Mouse (Mus musculus) cerebellum, postnatal 25 days (tissue): ENCODE measurements at regions not wholly inside any gene's neighbourhood (a gene's known extent, or its start where the extent isn't known, plus 50 kb on each side); places are given as distances from the start of the nearest gene placed in this dataset.

ENCODE experiments used
- DNase-seq, 2 experiments: peaks; one replicate each; pipeline ENCODE4 v3.0.0; 2021; ENCODE audit warnings: mixed read lengths in 2 of 2

GRCm38 (mm10) chr4:70844742-70845141 is 309.9 kb upstream of the Megf9 start:
- no peak for DNase-seq

GRCm38 (mm10) chr4:70810956-70811316 is 276.1 kb upstream of the Megf9 start:
- no peak for DNase-seq

- peak; percentile 72 to 81 for DNase-seq
Observed at GRCm38 (mm10) chr4:70810311-70810955, 275.6 kb upstream of the Megf9 start.

GRCm38 (mm10) chr4:70804925-70805342 is 270.1 kb upstream of the Megf9 start:
- peak; percentile 12 to 30 for DNase-seq

- no peak for DNase-seq
Observed at GRCm38 (mm10) chr4:70798483-70798882, 263.7 kb upstream of the Megf9 start.

GRCm38 (mm10) chr4:70797935-70798334 is 263.1 kb upstream of the Megf9 start:
- DNase-seq, result no peak

GRCm38 (mm10) chr4:70783487-70783886 is 248.7 kb upstream of the Megf9 start:
- no peak for DNase-seq

- no peak for DNase-seq
Observed at GRCm38 (mm10) chr4:70781591-70781990, 246.8 kb upstream of the Megf9 start.

GRCm38 (mm10) chr4:70776273-70776672 is 241.5 kb upstream of the Megf9 start:
- no peak for DNase-seq

GRCm38 (mm10) chr4:70743425-70743824 is 208.6 kb upstream of the Megf9 start:
- no peak for DNase-seq

- no peak for DNase-seq
Observed at GRCm38 (mm10) chr4:70742002-70742401, 207.2 kb upstream of the Megf9 start.

GRCm38 (mm10) chr4:70741121-70741520 is 206.3 kb upstream of the Megf9 start:
- no peak for DNase-seq

GRCm38 (mm10) chr4:70709126-70709689 is 174.4 kb upstream of the Megf9 start:
- no peak for DNase-seq

- no peak for DNase-seq
Observed at GRCm38 (mm10) chr4:70705128-70705752, 170.4 kb upstream of the Megf9 start.

GRCm38 (mm10) chr4:70700894-70701293 is 166.1 kb upstream of the Megf9 start:
- no peak for DNase-seq

GRCm38 (mm10) chr4:70664181-70664580 is 129.4 kb upstream of the Megf9 start:
- no peak for DNase-seq

- no peak for DNase-seq
Observed at GRCm38 (mm10) chr4:70621431-70621837, 86.6 kb upstream of the Megf9 start.

- DNase-seq, result no peak
Observed at GRCm38 (mm10) chr4:70619636-70620287, 85.0 kb upstream of the Megf9 start.

- DNase-seq, result no peak
Observed at GRCm38 (mm10) chr4:70615794-70616193, 81.0 kb upstream of the Megf9 start.

- no peak for DNase-seq
Observed at GRCm38 (mm10) chr4:70614411-70614810, 79.6 kb upstream of the Megf9 start.

- peak; percentile 18 to 62 for DNase-seq
Observed at GRCm38 (mm10) chr4:70603209-70603852, 68.5 kb upstream of the Megf9 start.

GRCm38 (mm10) chr4:70601301-70601700 is 66.5 kb upstream of the Megf9 start:
- DNase-seq, result peak; percentile 15 to 40
